ENCODE assay signal across 18 mouse cellular contexts in genomic region chr6:29439251-29439650, GRCm38 (mm10). TPM values are rescaled to one million over a fixed set of nuclear protein-coding genes. Genes with fewer than 3 reads are reported as not detected.
DNase-seq lines count a peak whose midpoint lies in the region; ATAC-seq and TF ChIP-seq lines count a peak whose summit lies in the region.
"Had no signal": no experiment of that assay in that cellular context is flagged by ENCODE, and none has a peak within 500 bp of the region (broad histone marks: within the 10 kb centered on the region; RNA-seq: fewer than 3 reads in every experiment).

No protein-coding gene starts in this region.

- WGBS in heart, adult 2 months = 44% methylated on average over 4 of the region's 4 CpGs
- WGBS in heart, embryonic 12.5 days = 84% methylated on average over 4 of the region's 4 CpGs

- no peaks in the 10 kb centered on the region for H3K4me1 ChIP-seq in heart, adult 2 months (ENCODE audit: control insufficient read depth, insufficient read depth, low read length)
- H3K4me1 ChIP-seq in heart, embryonic 12.5 days (replicated peaks) = peaks cover 25% of the 10 kb centered on the region
- H3K4me1 ChIP-seq: stomach, embryonic 15.5 days had no signal

- no peaks in the 10 kb centered on the region for H3K79me2 ChIP-seq in heart, adult 2 months (replicated peaks; ENCODE audit: control insufficient read depth, insufficient read depth, low read length)

- no peaks in the 10 kb centered on the region for H3K27me3 ChIP-seq in heart, adult 2 months (ENCODE audit: control insufficient read depth, insufficient read depth, low read length)
- no peaks in the 10 kb centered on the region for H3K27me3 ChIP-seq in heart, embryonic 12.5 days (replicated peaks)
- H3K27me3 ChIP-seq: heart, embryonic 13.5 days; stomach, embryonic 15.5 days had no signal

- no peak overlapping the region for H3K9ac ChIP-seq in heart, adult 2 months (ENCODE audit: low read depth, low read length)
- no peak overlapping the region for H3K9ac ChIP-seq in heart, embryonic 12.5 days
- H3K9ac ChIP-seq: forebrain, postnatal 0 days; heart, embryonic 13.5 days; liver, embryonic 14.5 days; midbrain, embryonic 13.5 days; stomach, embryonic 15.5 days had no signal

- no peak for TF ChIP-seq CTCF in heart, adult 2 months (IDR thresholded peaks at IDR 0.05)
- no peak for TF ChIP-seq CTCF in gastrocnemius, adult 2 months (IDR thresholded peaks at IDR 0.05)

- H3K27ac ChIP-seq in heart, adult 2 months = no peak overlapping the region
- H3K27ac ChIP-seq in heart, embryonic 12.5 days (ENCODE audit: poor library complexity, severe bottlenecking) = no peak overlapping the region
- peak overlapping the region; percentile 68 for H3K27ac ChIP-seq in gastrocnemius, adult 2 months
- H3K27ac ChIP-seq: heart, embryonic 13.5 days; liver, embryonic 14.5 days; midbrain, embryonic 13.5 days; stomach, embryonic 15.5 days had no signal

- H3K36me3 ChIP-seq in heart, adult 2 months (ENCODE audit: control insufficient read depth, insufficient read depth, low read length) = no peaks in the 10 kb centered on the region
- peaks cover 65% of the 10 kb centered on the region for H3K36me3 ChIP-seq in heart, embryonic 12.5 days
- H3K36me3 ChIP-seq: midbrain, embryonic 13.5 days had no signal

- no peak overlapping the region for H3K4me3 ChIP-seq in heart, adult 2 months
- no peak overlapping the region for H3K4me3 ChIP-seq in heart, embryonic 12.5 days
- peak overlapping the region; percentile 26 for H3K4me3 ChIP-seq in gastrocnemius, adult 2 months
- H3K4me3 ChIP-seq: heart, embryonic 13.5 days; midbrain, embryonic 13.5 days; stomach, embryonic 15.5 days had no signal

- H3K9me3 ChIP-seq in heart, embryonic 12.5 days (replicated peaks) = no peaks in the 10 kb centered on the region
- H3K9me3 ChIP-seq: heart, embryonic 13.5 days; midbrain, embryonic 13.5 days; stomach, embryonic 15.5 days had no signal

- intact Hi-C loops in heart, adult 2 months (cut with DNase I) = no loop called here
- intact Hi-C loops in gastrocnemius, adult 2 months (cut with DNase I) = loop anchor here (5.0 kb wide), 1 partner anchor 77 kb away; no protein-coding TSS in a partner anchor

- ATAC-seq in heart, embryonic 12.5 days (ENCODE audit: insufficient number of reproducible peaks, low FRiP score) = no peak
- ATAC-seq in erythroblast, adult 5-6 weeks (replicated peaks; ENCODE audit: low FRiP score, poor library complexity, severe bottlenecking) = no peak
- ATAC-seq: activated CD4-positive, CD25-positive, alpha-beta regulatory T cell, adult 4 months; forebrain, postnatal 0 days; hindbrain, embryonic 16.5 days; midbrain, embryonic 13.5 days had no signal

- no peak overlapping the region for H3K4me2 ChIP-seq in heart, embryonic 12.5 days
- H3K4me2 ChIP-seq: heart, embryonic 13.5 days; midbrain, embryonic 13.5 days; stomach, embryonic 15.5 days had no signal

- peak; percentile 64 to 65 for DNase-seq in heart, adult 2 months
- peak; percentile 21 for DNase-seq in lung, postnatal 10 days
- DNase-seq in lung, postnatal 36 days = no peak
- peak; percentile 85 for DNase-seq in gastrocnemius, adult 2 months
- DNase-seq in skeletal muscle tissue, adult 2 months (ENCODE audit: low read depth, low spot score) = peak; percentile 71
- DNase-seq: cerebellum, adult 11 months; forebrain, postnatal 0 days; thymus, postnatal 25 days had no signal

- no peak for TF ChIP-seq EP300 in heart, adult 2 months (IDR thresholded peaks at IDR 0.05; ENCODE audit: insufficient read depth, low read depth, low read length)

- no peak for TF ChIP-seq POLR2A in heart, adult 2 months (IDR thresholded peaks at IDR 0.05; ENCODE audit: insufficient read depth, low read depth, low read length)

RNA-seq across cellular contexts. Expression of gene Flnc, which starts 6.2 kb away (rescaled TPM):
- total RNA-seq in heart, adult 2 months (2021) = 100 to 1,000 TPM; 192 to 222 TPM
- polyA plus RNA-seq in heart, adult 2 months (2012; rRNA removed) = 56.0 and 69.0 TPM in 2 replicates
- 90.7 and 98.1 TPM in 2 replicates for polyA plus RNA-seq in heart, embryonic 12.5 days (2016; fragmentation: Nextera tagmentation; extraction: Ambion mirVana)
- total RNA-seq in gastrocnemius, adult 2 months (2021) = 100 to 1,000 TPM; 285 to 430 TPM
- not detected in 2 replicates for total RNA-seq in erythroblast, adult 5-6 weeks (2015; ENCODE audit: low replicate concordance)
- not detected in 2 replicates for total RNA-seq in erythroblast, adult 5-6 weeks (2017; ENCODE audit: low replicate concordance)
- polyA plus RNA-seq: activated CD4-positive, CD25-positive, alpha-beta regulatory T cell, adult 4 months had no signal

RNA-seq across cellular contexts. Expression of gene Atp6v1f, which starts 28.3 kb away (rescaled TPM):
- total RNA-seq in heart, adult 2 months (2021) = 100 to 1,000 TPM; 109 to 125 TPM
- 186 and 208 TPM in 2 replicates for polyA plus RNA-seq in heart, adult 2 months (2012; rRNA removed)
- 175 and 189 TPM in 2 replicates for polyA plus RNA-seq in heart, embryonic 12.5 days (2016; fragmentation: Nextera tagmentation; extraction: Ambion mirVana)
- 100 to 1,000 TPM; 110 to 112 TPM for total RNA-seq in gastrocnemius, adult 2 months (2021)
- total RNA-seq in erythroblast, adult 5-6 weeks (2015; ENCODE audit: low replicate concordance) = 61.9 and 77.2 TPM in 2 replicates
- 27.2 and 37.2 TPM in 2 replicates for total RNA-seq in erythroblast, adult 5-6 weeks (2017; ENCODE audit: low replicate concordance)

RNA-seq across cellular contexts. Expression of gene Atp6v1fnb, which starts 32.0 kb away (rescaled TPM):
- not detected for total RNA-seq in heart, adult 2 months (2021)
- polyA plus RNA-seq in heart, adult 2 months (2012; rRNA removed) = not detected in 2 replicates
- polyA plus RNA-seq in heart, embryonic 12.5 days (2016; fragmentation: Nextera tagmentation; extraction: Ambion mirVana) = not detected in 2 replicates
- not detected for total RNA-seq in gastrocnemius, adult 2 months (2021)
- not detected in 2 replicates for total RNA-seq in erythroblast, adult 5-6 weeks (2015; ENCODE audit: low replicate concordance)
- total RNA-seq in erythroblast, adult 5-6 weeks (2017; ENCODE audit: low replicate concordance) = not detected in 2 replicates
- polyA plus RNA-seq: activated CD4-positive, CD25-positive, alpha-beta regulatory T cell, adult 4 months; heart, embryonic 13.5 days; hindbrain, embryonic 16.5 days; kidney, embryonic 14.5 days; liver, embryonic 14.5 days had no signal

RNA-seq across cellular contexts. Expression of gene Ccdc136, which starts 43.1 kb away (rescaled TPM):
- total RNA-seq in heart, adult 2 months (2021) = 1 to 10 TPM; 1.7 to 2.4 TPM
- 2.1 and 3.0 TPM in 2 replicates for polyA plus RNA-seq in heart, adult 2 months (2012; rRNA removed)
- polyA plus RNA-seq in heart, embryonic 12.5 days (2016; fragmentation: Nextera tagmentation; extraction: Ambion mirVana) = 25.1 and 27.0 TPM in 2 replicates
- 10 to 100 TPM in 1 of 2 experiments, 1 to 10 TPM in 1; 9.6 to 10.5 TPM for total RNA-seq in gastrocnemius, adult 2 months (2021)
- not detected in 2 replicates for total RNA-seq in erythroblast, adult 5-6 weeks (2015; ENCODE audit: low replicate concordance)
- not detected in 2 replicates for total RNA-seq in erythroblast, adult 5-6 weeks (2017; ENCODE audit: low replicate concordance)

RNA-seq across cellular contexts. Expression of gene Opn1sw, which starts 51.0 kb away (rescaled TPM):
- not detected for total RNA-seq in heart, adult 2 months (2021)
- polyA plus RNA-seq in heart, adult 2 months (2012; rRNA removed) = 0.67 TPM in 1 of 2 replicates, not detected in the other
- polyA plus RNA-seq in heart, embryonic 12.5 days (2016; fragmentation: Nextera tagmentation; extraction: Ambion mirVana) = 0.65 and 0.69 TPM in 2 replicates
- total RNA-seq in gastrocnemius, adult 2 months (2021) = under 1 TPM; 0.17 to 0.18 TPM
- not detected in 2 replicates for total RNA-seq in erythroblast, adult 5-6 weeks (2015; ENCODE audit: low replicate concordance)
- total RNA-seq in erythroblast, adult 5-6 weeks (2017; ENCODE audit: low replicate concordance) = not detected in 2 replicates
- total RNA-seq: layer of hippocampus, adult 18-20 months had no signal

Comparison
In these comparisons a context has a peak if more than half of its experiments do, and no peak if none do; other contexts are left out.
1. RNA of gene Flnc, which starts 6.2 kb away (total RNA-seq): 285 to 430 TPM in gastrocnemius, adult 2 months and 192 to 222 TPM in heart, adult 2 months; not detected in erythroblast, adult 5-6 weeks; every median in the first group is over 100 times any median in the second.